8 mouse cellular contexts compared by ENCODE assay signal in genomic region chr1:166409177-166409700, GRCm38 (mm10). TPM values are rescaled to one million over a fixed set of nuclear protein-coding genes. Genes with fewer than 3 reads are reported as not detected.
A peak's percentile ranks its signal among the peaks of the same experiment; 100 is the strongest.
DNase-seq lines count a peak whose midpoint lies in the region; ATAC-seq lines count a peak whose summit lies in the region.

No protein-coding gene starts in this region.

- peak overlapping the region; percentile 91 for H3K9ac ChIP-seq in embryonic facial prominence, embryonic 11.5 days (replicated peaks; ENCODE audit: low read length)
- H3K9ac ChIP-seq in heart, embryonic 16.5 days (ENCODE audit: low read length), result peak overlapping the region; percentile 90
- H3K9ac ChIP-seq in stomach, embryonic 16.5 days (ENCODE audit: low read length), result peak overlapping the region; percentile 91

- peak overlapping the region; percentile 83 for H3K4me2 ChIP-seq in embryonic facial prominence, embryonic 11.5 days (ENCODE audit: low read depth, low read length)
- H3K4me2 ChIP-seq in heart, embryonic 16.5 days (ENCODE audit: low read depth, low read length), result peak overlapping the region; percentile 97
- H3K4me2 ChIP-seq in stomach, embryonic 16.5 days (ENCODE audit: low read depth, low read length), result peak overlapping the region; percentile 87

- peak; percentile 62 for DNase-seq in cerebellum, adult 11-12 months
- peak; percentile 26 for DNase-seq in ES-CJ7 (ENCODE audit: low read depth, low spot score)
- DNase-seq in embryonic facial prominence, embryonic 11.5 days (ENCODE audit: low spot score), result peak; percentile 39
- DNase-seq in kidney, postnatal 36 days, result peak; percentile 60 to 72

- H3K9me3 ChIP-seq in embryonic facial prominence, embryonic 11.5 days (replicated peaks; ENCODE audit: control insufficient read depth, low read length), result no peaks in the 10 kb centered on the region; the same call in 1 of the 2 replicates
- peaks cover 2% of the 10 kb centered on the region; the same call in 1 of the 2 replicates for H3K9me3 ChIP-seq in heart, embryonic 16.5 days (replicated peaks; ENCODE audit: control insufficient read depth, low read length)
- H3K9me3 ChIP-seq in stomach, embryonic 16.5 days (replicated peaks; ENCODE audit: control insufficient read depth, low read length), result 0 out of 2 replicates have a peak, but pooled peaks cover 9% of the 10 kb centered on the region

- H3K27me3 ChIP-seq in embryonic facial prominence, embryonic 11.5 days (ENCODE audit: control insufficient read depth, insufficient read depth, low read length), result no peaks in the 10 kb centered on the region
- no peaks in the 10 kb centered on the region for H3K27me3 ChIP-seq in heart, embryonic 16.5 days (ENCODE audit: control insufficient read depth, insufficient read depth, low read length)
- no peaks in the 10 kb centered on the region for H3K27me3 ChIP-seq in stomach, embryonic 16.5 days (ENCODE audit: control insufficient read depth, insufficient read depth, low read length)

- 0 out of 2 replicates have a peak, but pooled peaks cover 2% of the 10 kb centered on the region for H3K4me1 ChIP-seq in embryonic facial prominence, embryonic 11.5 days (ENCODE audit: control insufficient read depth, insufficient read depth, low read length)
- H3K4me1 ChIP-seq in heart, embryonic 16.5 days (ENCODE audit: control insufficient read depth, insufficient read depth, low read length), result peaks cover 17% of the 10 kb centered on the region
- peaks cover 6% of the 10 kb centered on the region for H3K4me1 ChIP-seq in stomach, embryonic 16.5 days (ENCODE audit: control insufficient read depth, insufficient read depth, low read length)

- no peak; the same call in none of the 2 replicates for ATAC-seq in cerebellum, adult (ENCODE audit: insufficient number of reproducible peaks, low FRiP score, low TSS enrichment)
- ATAC-seq in embryonic facial prominence, embryonic 11.5 days (replicated peaks; ENCODE audit: insufficient number of reproducible peaks, low FRiP score, low TSS enrichment, low read depth), result peak; percentile 67
- peak; percentile 80 for ATAC-seq in heart, embryonic 16.5 days (replicated peaks; ENCODE audit: extremely low read depth, insufficient read depth, low FRiP score)
- peak; percentile 65 for ATAC-seq in megakaryocyte, adult 5-6 weeks (ENCODE audit: poor library complexity, severe bottlenecking)
- ATAC-seq in stomach, embryonic 16.5 days (ENCODE audit: insufficient read depth, low FRiP score), result peak; percentile 68

- 0 out of 2 replicates have a peak overlapping the region, but pooled peaks have one; percentile 41 for H3K27ac ChIP-seq in embryonic facial prominence, embryonic 11.5 days (replicated peaks; ENCODE audit: low read depth, low read length)
- peak overlapping the region; percentile 87 for H3K27ac ChIP-seq in heart, embryonic 16.5 days (ENCODE audit: low read length)
- H3K27ac ChIP-seq in stomach, embryonic 16.5 days (ENCODE audit: low read length), result peak overlapping the region; percentile 63

- WGBS in embryonic facial prominence, embryonic 11.5 days, result 4% methylated on average over 21 of the region's 45 CpGs
- WGBS in heart, embryonic 16.5 days, result 1% methylated on average over 28 of the region's 45 CpGs
- WGBS in stomach, embryonic 16.5 days, result under 1% methylated on average over 41 of the region's 45 CpGs

- H3K36me3 ChIP-seq in embryonic facial prominence, embryonic 11.5 days (replicated peaks; ENCODE audit: control insufficient read depth, insufficient read depth, low read depth, low read length), result no peaks in the 10 kb centered on the region
- H3K36me3 ChIP-seq in heart, embryonic 16.5 days (ENCODE audit: control insufficient read depth, insufficient read depth), result peaks cover 16% of the 10 kb centered on the region
- H3K36me3 ChIP-seq in stomach, embryonic 16.5 days (ENCODE audit: control insufficient read depth, insufficient read depth, low read length), result no peaks in the 10 kb centered on the region

- peak overlapping the region; percentile 69 for H3K4me3 ChIP-seq in embryonic facial prominence, embryonic 11.5 days (ENCODE audit: low read depth, low read length)
- H3K4me3 ChIP-seq in heart, embryonic 16.5 days (ENCODE audit: low read length), result peak overlapping the region; percentile 80
- peak overlapping the region; percentile 76 for H3K4me3 ChIP-seq in stomach, embryonic 16.5 days (replicated peaks; ENCODE audit: low read length)

RNA-seq across cellular contexts. Expression of gene Pogk, which starts 0.4 kb away (rescaled TPM):
- polyA plus RNA-seq in embryonic facial prominence, embryonic 11.5 days (2014; fragmentation: Nextera tagmentation; extraction: Ambion mirVana), result 28.1 and 30.1 TPM in 2 replicates
- 9.3 and 9.4 TPM in 2 replicates for polyA plus RNA-seq in heart, embryonic 16.5 days (2015; fragmentation: Nextera tagmentation; extraction: Ambion mirVana)
- 3.6 and 4.9 TPM in 2 replicates for total RNA-seq in megakaryocyte, adult 5-6 weeks (2015)
- total RNA-seq in megakaryocyte, adult 5-6 weeks (2017), result 4.3 and 5.1 TPM in 2 replicates
- polyA plus RNA-seq in stomach, embryonic 16.5 days (2015; fragmentation: Nextera tagmentation; extraction: Ambion mirVana), result 13.4 and 13.7 TPM in 2 replicates

RNA-seq across cellular contexts. Expression of gene Tada1, which starts 30.3 kb away (rescaled TPM):
- polyA plus RNA-seq in embryonic facial prominence, embryonic 11.5 days (2014; fragmentation: Nextera tagmentation; extraction: Ambion mirVana), result 76.4 and 81.0 TPM in 2 replicates
- 36.0 and 36.9 TPM in 2 replicates for polyA plus RNA-seq in heart, embryonic 16.5 days (2015; fragmentation: Nextera tagmentation; extraction: Ambion mirVana)
- total RNA-seq in megakaryocyte, adult 5-6 weeks (2015), result 44.1 and 47.3 TPM in 2 replicates
- total RNA-seq in megakaryocyte, adult 5-6 weeks (2017), result 28.9 and 29.4 TPM in 2 replicates
- polyA plus RNA-seq in stomach, embryonic 16.5 days (2015; fragmentation: Nextera tagmentation; extraction: Ambion mirVana), result 42.5 and 47.4 TPM in 2 replicates
